Mouse (Mus musculus): ENCODE measurements around the gene Rnase12.

The Rnase12 gene

DNA sequence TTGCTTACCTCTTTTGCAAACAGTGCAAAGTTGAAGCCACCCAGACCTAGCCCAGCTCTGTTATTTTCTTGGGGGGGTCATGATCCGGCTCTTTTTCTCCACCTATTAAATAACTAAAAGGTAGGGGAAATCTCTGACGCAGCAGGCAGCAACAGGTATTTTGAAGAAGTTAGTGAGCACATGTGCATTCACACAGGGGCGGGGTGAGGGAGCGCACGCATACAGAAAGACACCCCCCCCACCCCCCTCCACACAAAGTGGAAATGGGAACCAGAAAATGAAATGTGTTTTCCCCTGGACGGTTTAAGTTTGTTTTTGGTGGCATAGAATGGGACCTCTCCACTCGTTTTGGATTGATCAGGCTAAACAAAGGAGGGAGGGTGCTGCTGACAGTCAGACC lies 26.3 kb upstream of the Rnase12 start:
- DNase-seq: no peak

DNA sequence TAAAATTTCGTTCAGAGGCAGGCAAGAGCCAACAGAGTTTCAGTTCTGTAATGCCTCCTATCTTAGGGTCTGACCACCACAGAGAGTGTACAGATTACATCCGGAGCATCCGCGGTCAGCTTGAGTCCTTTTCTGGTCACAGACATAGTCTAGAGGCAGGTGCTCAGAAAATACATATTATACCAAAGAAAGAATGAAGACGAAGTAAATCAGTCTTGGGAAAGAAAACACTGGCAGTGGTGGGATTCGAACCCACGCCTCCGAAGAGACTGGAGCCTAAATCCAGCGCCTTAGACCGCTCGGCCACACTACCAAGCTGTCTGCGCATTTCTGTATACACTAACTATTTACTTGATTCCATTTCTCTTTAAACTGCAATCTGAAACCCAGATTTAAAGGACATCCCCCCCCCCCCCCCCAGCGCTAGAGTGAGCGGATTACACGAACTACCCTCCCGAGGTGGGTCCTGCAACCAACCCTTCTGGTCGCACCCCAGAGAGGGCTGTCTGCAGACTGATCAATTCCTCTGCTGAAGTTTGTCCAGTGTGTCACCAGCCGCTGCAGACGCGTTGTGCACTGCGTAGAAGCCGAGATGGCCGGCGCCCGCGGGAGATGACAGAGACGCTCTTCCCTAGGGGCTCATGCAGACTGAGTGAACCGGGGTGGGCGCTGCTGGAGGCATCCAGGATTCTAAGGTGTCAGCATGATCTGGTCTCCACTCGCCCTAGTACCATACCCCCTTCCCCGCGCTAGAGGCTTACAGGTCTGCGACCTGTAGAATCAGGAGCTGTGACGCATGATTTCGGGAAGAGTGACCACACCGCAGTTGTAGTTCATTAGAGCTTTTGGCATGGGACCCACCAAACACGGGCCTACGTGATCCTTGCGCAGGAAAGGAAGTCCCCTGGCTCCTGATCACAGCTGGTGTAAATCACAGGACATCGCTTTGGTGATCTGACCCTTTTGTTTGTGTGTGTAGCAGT lies 25.4 kb upstream of the Rnase12 start:
- DNase-seq: peak; percentile 81

DNA sequence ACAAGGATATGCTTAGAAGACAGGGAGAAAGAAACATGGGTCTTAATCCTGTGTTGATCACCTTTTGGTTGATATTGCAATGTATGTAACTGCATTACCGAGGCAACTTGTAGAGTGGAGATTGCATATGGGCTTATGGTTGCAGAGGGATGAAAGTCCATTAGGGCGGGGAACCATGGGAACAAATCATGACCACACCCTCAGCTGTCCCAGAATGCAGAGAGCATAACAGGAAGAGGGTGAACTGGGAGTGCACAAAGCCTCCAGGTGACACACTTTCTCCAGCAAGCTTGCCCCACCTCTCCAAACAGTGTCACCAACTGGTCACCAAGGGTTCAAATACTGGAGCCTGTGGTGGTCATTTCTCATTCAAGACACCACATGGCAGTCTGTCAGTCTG lies 23.6 kb upstream of the Rnase12 start:
- DNase-seq: no peak

DNA sequence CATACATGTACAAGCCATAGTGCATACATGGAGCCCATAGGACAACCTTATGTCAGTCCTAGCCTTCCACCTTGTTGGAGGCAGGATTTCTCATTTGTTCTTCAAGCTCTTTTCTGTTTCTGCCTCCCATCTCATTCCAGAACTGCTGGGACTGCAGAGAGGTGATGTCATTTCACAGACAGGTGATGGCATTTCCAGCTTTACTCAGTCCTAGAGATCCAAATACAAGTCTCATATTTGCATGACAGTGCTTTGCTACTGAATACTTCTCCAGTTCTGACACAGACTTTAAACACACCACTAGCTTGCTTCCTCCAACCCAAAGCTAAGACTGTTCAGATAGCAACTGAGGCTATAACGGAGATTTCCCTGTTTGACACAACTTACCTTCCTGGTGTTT lies 21.7 kb upstream of the Rnase12 start:
- no peak for DNase-seq

DNA sequence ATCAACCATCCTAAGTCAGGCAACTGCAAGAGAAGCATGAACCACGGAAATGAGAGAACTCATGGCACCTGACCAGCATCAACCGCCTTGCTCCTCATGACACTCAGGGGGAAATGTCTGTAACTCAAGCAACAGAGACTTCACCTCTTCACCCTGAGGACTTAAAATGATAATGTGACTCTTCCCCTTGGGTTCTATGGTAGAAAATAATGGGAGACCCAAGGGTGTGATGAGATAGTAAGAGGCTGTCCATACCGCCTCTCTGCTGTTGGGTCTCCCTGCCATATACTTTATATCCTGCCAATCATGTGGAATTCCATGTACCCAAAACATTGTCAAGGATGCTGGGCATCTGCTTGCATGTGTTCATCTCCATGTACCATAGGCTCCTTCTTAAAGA lies 16.9 kb upstream of the Rnase12 start, which contains the start of gene Olfr750:
Gene Olfr750 (minus strand): TSS at position 101 of the 400 bp plus-strand sequence.
- no peak for DNase-seq

DNA sequence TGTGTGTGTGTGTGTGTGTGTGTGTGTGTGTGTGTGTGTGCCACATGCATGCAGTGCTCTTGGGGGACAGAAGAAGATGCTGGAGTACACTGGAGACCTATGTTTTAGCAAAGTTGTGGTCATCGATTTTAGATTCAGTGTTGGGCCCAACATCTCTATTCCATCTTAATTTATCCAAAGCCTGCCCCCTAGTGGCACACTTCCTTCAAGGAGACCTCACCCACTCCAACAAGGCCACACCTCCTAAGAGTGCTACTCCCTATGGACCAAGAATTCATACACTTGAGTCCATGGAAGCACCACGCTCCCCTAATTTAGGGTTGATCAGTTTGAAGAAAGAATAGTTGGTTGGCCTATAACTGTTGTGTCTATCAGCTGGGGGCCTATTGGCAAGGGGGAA lies 12.2 kb upstream of the Rnase12 start:
- peak; percentile 80 for DNase-seq

DNA sequence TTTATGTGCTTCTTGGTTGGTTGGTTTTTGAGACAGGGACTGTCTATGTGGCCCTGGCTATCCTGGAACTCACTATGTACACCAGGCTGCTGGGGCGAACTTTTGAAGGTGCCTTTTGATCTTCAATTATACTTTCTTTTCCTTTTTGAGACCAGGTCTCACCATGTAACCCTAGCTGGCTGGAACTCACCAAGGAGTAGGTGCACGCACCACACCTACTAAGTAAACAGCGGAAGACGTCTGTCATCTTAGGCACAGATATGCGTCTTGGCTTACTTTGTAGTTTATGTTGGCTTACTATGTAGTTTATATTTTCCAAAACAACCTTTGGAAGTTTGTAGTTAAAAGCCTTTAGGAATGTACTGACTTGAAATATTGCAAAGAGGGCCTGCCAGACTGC lies 11.5 kb upstream of the Rnase12 start:
- DNase-seq: no peak

DNA sequence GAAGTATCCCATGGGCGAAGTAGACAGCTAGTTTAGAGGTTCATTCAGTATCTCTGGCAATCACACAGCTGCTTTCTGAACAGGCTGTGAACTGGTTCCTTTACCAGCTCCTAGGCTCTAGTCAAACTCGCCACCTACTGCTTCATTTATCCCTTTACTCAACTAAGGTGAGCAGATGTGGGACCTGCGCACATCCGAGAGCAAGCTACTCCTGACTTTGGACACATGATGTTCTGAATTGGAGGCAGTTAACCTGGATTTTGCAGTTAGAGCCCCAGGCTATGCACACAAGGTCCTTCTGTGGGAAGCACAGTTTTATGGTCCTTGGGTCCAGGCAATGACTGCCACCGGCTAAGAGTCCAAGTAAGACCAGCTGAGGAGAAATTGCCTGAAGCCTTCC lies 3.3 kb upstream of the Rnase12 start:
- no peak for DNase-seq

DNA sequence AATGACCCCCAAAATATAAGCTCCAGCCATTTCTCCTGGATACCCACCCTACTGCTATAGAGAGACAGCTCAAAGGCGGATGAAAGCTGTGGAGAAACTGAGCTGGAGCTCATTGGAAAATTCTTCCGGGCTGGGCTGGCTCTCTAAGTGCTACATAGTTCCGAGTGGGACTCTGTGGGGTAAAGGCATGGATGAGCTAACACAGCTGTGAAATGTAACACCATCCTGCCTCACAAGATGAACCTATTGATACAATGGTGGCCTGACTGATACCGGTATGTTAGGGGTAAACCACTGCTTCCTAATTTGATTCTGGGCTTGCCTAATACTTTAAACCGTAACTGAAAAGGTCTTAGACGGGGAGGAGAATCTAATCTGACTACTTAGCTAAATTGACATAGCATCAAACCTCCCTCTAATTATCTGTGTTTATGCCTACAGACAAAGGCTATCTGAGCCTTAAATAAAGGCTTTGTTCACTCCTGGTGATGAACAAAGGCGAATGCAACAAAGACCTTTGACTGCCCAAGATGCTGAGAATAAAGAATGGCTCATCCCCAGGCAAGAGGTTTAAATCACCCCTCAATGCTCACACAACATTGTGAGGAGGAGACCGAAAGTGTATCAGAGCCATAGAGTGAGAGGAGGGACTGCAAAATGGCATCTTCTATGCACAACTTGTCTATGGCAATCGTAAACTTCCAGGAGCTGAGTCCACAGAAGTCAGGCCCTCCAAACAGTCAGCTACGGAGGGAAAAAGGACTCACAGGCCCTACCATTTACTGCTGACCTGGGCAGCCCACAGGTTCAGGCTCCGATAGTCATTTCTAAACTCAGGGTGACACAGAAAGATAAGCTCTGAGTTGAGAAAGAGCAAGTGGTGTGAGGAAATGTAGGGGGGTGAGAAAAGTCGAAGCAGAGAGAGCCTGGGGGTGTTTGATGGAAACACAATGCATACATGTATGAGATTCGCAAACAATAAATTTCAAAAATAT lies 2.9 kb downstream of the Rnase12 start:
- no peak for DNase-seq

DNA sequence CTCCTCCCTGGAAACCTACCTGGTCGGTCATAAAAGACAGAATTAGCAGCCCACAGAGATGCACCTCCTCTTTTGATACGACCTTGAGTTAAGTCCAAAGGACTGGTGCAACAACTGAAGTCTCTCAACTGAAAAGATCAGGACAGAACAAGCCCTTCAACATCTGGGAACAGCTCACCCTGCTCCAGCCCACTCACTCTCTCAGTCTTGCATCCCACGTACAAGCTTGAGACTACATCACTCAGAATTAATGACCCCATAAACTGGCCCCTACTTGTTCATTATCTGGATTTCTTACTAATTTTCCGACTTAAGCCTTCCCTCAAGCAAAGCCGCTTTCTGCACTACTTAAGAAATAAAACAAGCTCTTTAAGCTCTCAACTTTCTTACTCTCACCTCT lies 4.3 kb downstream of the Rnase12 start:
- no peak for DNase-seq

DNA sequence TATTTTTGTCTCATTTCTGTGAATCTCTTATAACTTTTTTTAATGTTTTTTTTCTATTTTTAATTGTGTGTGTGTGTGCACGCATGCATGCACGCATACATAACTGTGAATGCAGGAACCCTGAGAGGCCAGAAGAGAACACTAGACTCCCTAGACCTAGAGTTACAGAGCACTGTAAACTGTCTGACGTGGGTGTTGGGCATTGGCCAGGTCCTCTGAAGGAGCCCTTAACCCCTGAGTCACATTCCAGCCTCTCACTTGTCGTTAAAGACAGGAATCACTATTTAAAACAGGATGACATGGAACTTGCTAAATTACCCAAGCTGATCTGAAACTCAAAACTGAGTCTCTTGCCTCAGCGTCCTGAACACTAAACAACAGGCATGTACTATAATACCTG lies 5.5 kb downstream of the Rnase12 start:
- DNase-seq: no peak

DNA sequence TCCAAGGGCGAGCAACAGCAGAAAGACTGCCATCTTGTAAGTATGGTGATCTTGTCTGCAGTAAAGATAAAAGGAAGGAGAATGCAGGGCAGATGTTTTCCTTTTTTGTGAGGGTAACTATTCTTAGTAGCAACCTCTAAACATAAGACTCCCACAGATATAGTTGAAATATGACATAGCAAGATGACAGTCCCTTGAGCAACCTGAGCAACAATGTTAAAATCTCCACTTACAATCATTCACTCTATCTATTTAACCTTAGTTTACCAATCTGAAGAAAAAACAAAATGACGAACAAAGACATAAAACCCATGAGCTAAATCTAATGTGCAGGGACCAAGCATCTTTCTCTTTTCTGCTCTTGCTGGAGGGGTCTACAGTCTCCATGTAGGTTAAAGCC lies 7.4 kb downstream of the Rnase12 start, which contains the start of gene Rnase11:
Gene Rnase11 (minus strand): TSS at position 101 of the 400 bp plus-strand sequence.
- no peak for DNase-seq

DNA sequence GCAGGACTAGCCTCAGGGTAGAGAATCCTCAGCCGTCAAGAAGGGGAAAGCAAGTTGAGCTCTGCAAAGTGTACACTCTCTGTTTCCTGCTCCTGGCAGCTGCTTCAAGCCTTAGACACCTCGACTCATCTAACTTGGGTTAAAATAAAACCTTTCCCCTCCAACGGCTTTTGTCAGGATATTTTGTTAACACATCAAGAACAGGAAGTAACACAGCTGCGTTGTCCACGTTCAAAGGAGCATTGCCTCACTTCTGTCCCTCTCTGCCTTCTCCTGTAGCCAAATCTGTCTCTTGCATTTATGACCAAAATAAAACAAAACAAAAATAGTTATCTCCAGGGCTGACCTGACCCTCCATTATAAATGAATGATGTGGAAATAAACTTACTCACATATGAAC lies 9.6 kb downstream of the Rnase12 start:
- no peak for DNase-seq

DNA sequence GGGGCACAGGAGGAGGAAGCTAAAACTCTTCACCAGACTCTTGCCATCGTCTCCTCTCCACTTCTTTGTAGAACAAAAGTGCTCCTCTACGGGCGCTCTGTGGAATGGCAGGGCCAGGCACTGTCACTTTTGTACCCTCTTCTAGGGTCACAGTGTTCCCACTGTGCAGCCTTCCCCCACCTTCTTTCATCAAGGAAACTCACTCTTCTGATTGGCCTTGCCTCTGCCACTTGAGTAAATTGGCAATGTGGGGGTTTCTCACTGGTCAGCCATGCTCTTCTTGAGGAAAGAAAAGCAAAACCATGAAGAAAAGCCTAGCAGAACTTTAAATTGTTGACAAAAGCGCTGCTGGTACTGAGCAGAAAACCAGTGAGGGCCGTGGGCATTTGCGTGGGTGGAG lies 15.7 kb downstream of the Rnase12 start, which contains the start of gene Rnase9:
Gene Rnase9 (minus strand): TSS at position 101 of the 400 bp plus-strand sequence.
- no peak for DNase-seq

DNA sequence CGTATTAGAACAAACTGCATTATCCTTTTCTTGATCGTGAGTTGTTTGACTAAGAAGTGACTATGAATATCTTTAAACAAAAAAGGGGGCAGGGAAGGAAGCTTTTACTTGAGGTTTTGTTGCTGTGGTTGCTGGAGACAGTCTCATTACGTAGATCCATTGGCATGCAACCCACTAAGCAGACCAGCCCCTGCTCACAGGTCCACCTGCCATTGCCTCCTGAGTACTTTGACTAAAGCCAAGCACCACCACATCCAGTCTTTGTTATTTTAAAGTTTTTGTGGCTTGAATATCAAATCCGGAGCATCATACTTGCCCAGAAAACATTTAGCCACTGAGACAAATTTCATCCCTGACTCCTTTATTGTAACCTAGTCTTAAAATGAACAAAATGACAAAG lies 21.2 kb downstream of the Rnase12 start:
- no peak for DNase-seq

DNA sequence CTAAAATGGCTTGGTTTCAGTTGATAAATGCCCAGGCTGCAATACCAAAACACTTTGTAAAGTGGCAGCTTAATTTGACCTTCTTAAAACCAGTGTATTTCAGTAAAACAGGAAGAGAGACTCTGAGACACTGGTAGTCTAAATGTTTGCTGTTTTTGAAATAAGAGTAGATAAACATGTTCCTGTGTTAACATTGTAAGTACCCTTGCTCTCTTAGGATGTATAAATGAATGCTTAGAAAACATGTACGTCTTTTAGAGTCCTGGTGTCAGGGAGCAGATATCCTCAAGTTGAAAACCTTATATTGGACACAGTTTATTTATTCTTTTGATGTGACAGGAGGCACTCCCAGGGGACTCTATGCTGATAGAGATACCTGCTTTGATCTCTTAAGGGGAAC lies 22.3 kb downstream of the Rnase12 start:
- no peak for DNase-seq

DNA sequence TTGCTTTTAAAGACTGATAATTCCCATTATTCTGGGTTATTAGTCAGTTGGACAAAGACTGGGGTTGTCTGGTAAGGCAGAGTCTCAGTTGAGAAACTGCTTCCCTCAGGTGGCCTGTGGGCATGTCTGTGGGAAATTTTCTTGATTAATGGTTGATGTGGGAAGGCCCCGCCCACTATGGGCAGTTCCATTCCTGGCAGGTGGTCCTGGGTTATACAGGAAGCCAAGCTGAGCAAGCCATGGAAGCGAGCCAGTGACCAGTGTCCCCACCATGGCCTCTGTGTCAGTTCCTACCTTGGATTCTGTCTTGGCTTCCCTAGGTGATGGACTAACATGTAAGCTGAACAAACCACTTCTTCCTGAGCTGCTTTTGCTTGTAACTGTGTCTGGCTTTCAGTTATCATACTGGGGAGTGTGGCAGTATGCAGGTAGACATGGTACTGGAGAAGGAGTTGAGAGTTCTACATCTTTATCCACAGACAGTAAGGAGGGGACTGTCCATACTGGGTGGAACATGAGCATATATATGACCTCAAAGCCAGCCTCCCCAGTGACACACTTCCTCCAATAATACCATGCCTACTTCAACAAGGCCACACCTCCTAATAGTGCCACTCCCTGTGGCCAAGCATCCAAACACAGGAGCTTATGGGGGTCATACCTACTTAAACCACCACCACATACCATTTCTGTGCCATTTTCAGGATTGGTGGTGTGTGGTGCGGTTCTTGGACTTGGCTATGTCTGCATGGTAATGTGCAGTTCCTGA lies 29.9 kb downstream of the Rnase12 start:
- no peak for DNase-seq

DNA sequence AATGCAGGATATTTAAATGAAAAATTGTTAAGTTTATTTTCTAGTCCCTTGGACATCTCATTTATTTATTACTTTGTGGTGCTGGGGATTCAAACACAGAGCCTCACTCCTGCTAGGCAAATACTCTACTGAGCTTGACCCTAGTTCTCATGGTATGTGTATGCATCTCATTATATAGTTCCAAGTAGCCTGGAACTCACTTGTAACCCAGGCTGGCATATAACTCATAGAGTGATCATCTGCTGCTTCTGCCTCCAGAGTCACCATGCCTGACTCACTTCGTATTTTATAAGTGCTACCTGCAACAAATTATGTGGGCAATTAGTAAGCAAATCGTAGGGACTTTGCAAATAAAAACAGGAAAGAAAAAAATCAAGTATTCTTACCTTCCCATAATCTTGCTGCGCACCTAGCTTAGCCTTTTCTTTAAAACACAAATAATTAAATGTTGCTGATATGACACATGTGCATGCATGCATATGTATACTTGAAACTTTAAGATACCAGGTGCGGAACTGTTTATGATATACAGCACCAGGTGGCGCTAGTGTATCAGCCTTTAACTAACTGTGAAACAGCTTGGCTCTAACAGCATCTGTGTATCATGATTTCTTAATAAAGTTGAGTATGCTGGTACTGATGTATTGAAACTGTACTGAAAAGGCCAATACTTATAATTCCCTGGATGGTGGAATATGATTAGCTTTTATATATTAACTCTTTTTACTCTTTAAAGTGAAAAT lies 30.9 kb downstream of the Rnase12 start:
- DNase-seq: peak; percentile 72

DNA sequence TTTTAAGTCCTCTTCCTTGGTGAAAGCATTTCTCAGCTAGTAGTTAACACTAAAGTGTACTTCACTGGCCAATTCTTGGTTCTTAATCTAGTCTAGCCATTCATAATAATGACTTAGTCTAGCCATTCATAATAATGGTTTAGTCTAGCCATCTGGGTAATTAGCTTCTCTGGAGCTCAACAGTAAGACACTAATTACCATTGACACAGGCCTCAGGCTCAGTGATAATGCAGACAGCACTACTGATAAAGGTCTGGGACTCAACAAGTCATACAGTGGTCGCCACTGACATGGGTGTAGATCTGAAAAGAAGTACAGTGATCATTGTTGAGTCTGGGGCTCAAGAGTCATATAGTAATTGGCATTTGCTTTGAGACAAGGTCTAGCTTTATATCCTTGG lies 32.6 kb downstream of the Rnase12 start:
- DNase-seq: no peak

DNA sequence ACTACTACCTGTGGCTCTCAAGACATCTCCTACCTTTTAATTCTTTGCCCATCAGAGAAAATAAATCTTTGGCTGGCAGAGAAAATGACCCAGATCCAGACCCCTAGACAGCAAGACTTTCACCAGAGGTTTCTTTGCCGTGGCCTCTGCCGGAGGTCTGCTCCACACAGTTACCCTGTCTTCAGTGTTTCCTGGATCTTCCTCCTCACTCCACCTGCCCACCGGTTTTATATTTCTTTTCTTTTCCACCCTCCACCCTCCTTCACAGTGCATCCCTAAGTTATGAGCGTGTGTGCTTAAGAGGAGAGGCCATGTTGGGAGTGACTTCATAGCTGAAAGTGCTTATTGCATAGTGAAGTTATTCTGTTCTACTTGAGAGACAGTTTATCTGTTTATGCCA lies 34.0 kb downstream of the Rnase12 start:
- DNase-seq: no peak

DNA sequence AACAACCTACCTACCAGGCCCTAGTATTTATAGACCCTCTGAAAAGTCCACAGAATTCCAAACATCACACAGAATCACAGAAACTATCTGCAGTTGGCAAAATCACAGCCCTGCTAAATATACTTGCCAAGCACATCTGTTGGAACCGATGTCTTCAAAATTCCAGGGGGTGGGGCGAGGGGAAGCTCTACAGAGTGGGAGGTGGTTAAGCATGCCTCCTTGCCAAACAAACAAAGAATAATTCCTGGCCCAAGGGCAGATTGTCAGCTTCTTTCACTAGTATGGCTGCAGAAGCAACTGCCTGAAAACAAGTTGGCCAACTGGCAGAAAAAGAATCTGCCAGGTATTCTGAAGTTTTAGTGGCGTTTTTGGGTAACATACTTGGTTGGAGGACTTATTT lies 40.2 kb downstream of the Rnase12 start:
- no peak for DNase-seq

DNA sequence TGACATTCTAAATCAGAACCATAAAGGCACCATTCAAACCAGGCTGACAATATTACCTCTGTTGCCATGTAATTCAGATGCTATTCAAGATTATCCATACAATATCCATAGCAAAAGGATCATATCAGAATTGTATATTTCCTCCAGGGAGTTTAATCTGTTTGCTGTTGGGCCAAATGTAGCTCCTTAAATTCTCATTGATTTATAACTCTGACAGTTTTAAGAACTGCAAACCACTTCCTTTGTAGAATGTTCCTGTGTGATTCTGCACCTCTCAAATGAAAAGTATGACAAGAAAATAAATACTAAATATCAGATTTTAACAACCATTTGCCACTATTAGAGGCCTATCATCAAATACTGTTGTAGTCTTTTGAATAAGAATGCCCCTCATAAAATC lies 41.7 kb downstream of the Rnase12 start:
- no peak for DNase-seq

Data from thymus, postnatal 4 days (tissue).